Mouse (Mus musculus) embryonic fibroblast, embryonic 13.5 days (primary cell): ENCODE results near the gene Naa25.

Source experiments
- CTCF ChIP-seq: IDR thresholded peaks from 2 replicates; pipeline ENCODE4 v1.5.1; 2011; ENCODE audit warnings: mild to moderate bottlenecking, control low read depth, low read length, moderate library complexity, borderline replicate concordance; ENCODE audit not compliant: insufficient read depth
- POLR2A ChIP-seq: IDR thresholded peaks from 2 replicates; pipeline ENCODE4 v1.6.1; 2011; ENCODE audit warnings: low read depth, mild to moderate bottlenecking, control low read depth, low read length, moderate library complexity

GRCm38 (mm10) chr5:121420721-121421120 lies 23.0 kb downstream of the Naa25 start:
- TF ChIP-seq POLR2A: no peak
- no peak for TF ChIP-seq CTCF
